Mouse (Mus musculus) mouse trophoblast stem cell (cell line): ENCODE measurements at regions not wholly inside any gene's neighbourhood (a gene's known extent, or its start where the extent isn't known, plus 50 kb on each side); places are given as distances from the start of the nearest gene placed in this dataset.

Experiments used
- in situ Hi-C, 2 experiments: fragments of 300-500 bp; cut with MseI, MboI; formaldehyde crosslinking; loops; 2 replicates in 1 of 2; 3 replicates in 1 of 2; pipeline ENCODE4 v1.15.1; 2025

GRCm38 (mm10) chr6:61119590-61119989 lies 60.5 kb upstream of the Ccser1 start:
- in situ Hi-C loops: no loop called here

- in situ Hi-C loops: no loop called here
Measured at GRCm38 (mm10) chr6:61125431-61125830, 54.7 kb upstream of the Ccser1 start.

GRCm38 (mm10) chr6:61127238-61127637 lies 52.9 kb upstream of the Ccser1 start:
- in situ Hi-C loops: no loop called here

GRCm38 (mm10) chr6:61128211-61128610 lies 51.9 kb upstream of the Ccser1 start:
- in situ Hi-C loops: no loop called here
